Mouse (Mus musculus) stomach, embryonic 15.5 days (tissue): ENCODE measurements at regions not wholly inside any gene's neighbourhood (a gene's known extent, or its start where the extent isn't known, plus 50 kb on each side); places are given as distances from the start of the nearest gene placed in this dataset.

Experiments
- ATAC-seq: fragments of 200-750 bp; cut with Nextera tagmentation; 2 replicates; pipeline ENCODE4 v1.8.0; 2017; ENCODE audit warnings: low read depth, moderate number of reproducible peaks, moderate TSS enrichment; ENCODE audit not compliant: insufficient read depth, low FRiP score
- H3K27ac ChIP-seq: fragments of 300-500 bp; sonication (generic); 2 replicates; pipeline ENCODE4 v1.5.1; 2015; ENCODE audit warnings: mild to moderate bottlenecking, inconsistent platforms
- H3K27me3 ChIP-seq: fragments of 300-500 bp; sonication (generic); replicated peaks from 2 replicates; pipeline ENCODE4 v1.6.1; 2015; ENCODE audit warnings: inconsistent platforms
- H3K36me3 ChIP-seq: fragments of 300-500 bp; sonication (generic); 2 replicates; pipeline ENCODE4 v1.6.1; 2015; ENCODE audit warnings: inconsistent platforms
- H3K4me1 ChIP-seq: fragments of 300-500 bp; sonication (generic); 2 replicates; pipeline ENCODE4 v1.6.1; 2015; ENCODE audit warnings: inconsistent platforms
- H3K4me2 ChIP-seq: fragments of 300-500 bp; sonication (generic); 2 replicates; pipeline ENCODE4 v1.6.1; 2015; ENCODE audit warnings: mild to moderate bottlenecking, inconsistent platforms
- H3K4me3 ChIP-seq: fragments of 300-500 bp; sonication (generic); replicated peaks from 2 replicates; pipeline ENCODE4 v1.5.1; 2015; ENCODE audit warnings: inconsistent platforms
- H3K9ac ChIP-seq: fragments of 300-500 bp; sonication (generic); 2 replicates; pipeline ENCODE4 v1.6.1; 2015; ENCODE audit warnings: inconsistent platforms
- H3K9me3 ChIP-seq: fragments of 300-500 bp; sonication (generic); 2 replicates; pipeline ENCODE4 v1.6.1; 2016; ENCODE audit warnings: inconsistent platforms
- WGBS: fragments of 180-500 bp; shearing (Covaris S2); methylation state at CpG from one replicate; pipeline ENCODE4 v1.1.7; 2015; 5-methylcytosine and 5-hydroxymethylcytosine counted together

DNA sequence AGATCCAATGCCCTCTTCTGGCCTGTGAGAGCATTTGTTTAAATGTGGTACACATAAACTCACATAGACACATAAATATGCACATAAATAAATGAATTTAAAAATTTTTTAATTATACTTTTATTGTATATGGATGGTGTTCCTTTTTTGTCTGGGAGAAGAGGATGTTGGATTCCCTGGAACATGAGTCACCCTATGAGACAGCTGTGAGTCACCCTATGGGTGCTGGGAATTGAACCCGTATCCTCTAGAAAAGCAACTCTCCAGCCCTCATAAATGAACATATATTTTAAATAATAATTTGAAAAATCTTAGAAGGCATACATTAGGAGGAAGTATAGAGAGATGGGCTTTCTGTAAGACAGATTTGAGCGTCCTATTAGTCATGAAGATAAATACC, 76.1 kb upstream of the Dynlt3 start:
- Histone ChIP-seq H3K4me1 (no peaks in the 10 kb centered on the region), H3K9ac (no peak overlapping the region), H3K4me2 (no peak overlapping the region), H3K4me3 (no peak overlapping the region), H3K36me3 (no peaks in the 10 kb centered on the region), H3K27me3 (no peaks in the 10 kb centered on the region), H3K27ac (no peak overlapping the region), H3K9me3 (no peaks in the 10 kb centered on the region)
- ATAC-seq, result no peak
- WGBS, result 87% methylated on average over 2 of the region's 2 CpGs

DNA sequence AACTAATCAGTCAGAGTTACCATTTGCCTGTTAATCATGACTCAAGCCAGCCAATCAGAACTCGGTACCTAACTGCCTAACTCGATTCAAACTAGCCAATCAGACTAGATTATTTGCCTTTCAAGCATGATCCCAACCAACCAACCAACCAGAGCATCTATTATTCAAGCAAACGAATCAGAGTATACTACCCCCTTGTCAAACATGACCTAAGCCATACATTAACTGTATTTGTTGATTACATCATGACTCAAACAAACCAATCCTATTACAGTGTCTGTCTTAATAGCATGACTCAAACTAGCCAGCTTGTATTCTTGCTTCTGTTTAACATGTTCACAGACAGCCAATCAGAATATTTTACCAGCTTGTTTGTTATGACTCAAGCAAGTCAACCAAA, 79.7 kb upstream of the Dynlt3 start:
- WGBS, result 75% methylated on average over 3 of the region's 3 CpGs
- Histone ChIP-seq H3K4me1 (no peaks in the 10 kb centered on the region), H3K9ac (no peak overlapping the region), H3K36me3 (no peaks in the 10 kb centered on the region), H3K9me3 (no peaks in the 10 kb centered on the region), H3K27me3 (no peaks in the 10 kb centered on the region), H3K27ac (no peak overlapping the region), H3K4me2 (no peak overlapping the region), H3K4me3 (no peak overlapping the region)
- no peak for ATAC-seq

DNA sequence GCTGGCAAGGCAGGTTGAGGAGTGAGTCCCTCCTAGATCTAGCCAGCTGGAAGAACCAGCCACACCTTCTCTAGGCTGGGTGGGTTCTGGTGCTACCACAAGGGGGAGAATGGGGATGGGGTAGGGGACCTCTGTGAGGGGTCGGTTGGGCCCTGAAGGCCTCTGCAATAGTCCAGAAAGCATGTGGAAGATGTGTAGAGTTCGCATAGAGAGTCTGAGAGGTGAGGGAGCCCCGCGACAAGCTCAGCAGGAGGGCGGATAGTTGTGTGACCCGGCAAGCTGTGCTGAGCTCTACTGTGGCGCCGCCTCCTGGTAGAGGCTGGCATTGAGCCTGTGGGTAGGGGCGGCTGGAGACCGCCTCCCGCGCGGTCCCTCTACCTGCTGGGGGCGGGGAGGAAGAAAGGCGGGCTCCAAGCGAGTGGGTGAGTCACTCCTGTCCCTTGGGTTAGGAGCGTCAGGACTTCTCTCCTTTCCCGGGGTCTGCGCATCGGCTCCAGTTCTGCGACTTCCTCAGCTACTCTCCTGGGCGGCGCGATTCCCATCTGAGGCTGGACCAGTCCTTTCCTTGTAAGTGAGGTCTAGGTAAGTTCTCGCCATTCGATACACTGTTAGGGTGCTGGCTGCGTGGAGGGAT, 84.6 kb upstream of the Dynlt3 start:
- no peak overlapping the region for H3K9ac ChIP-seq
- 24% methylated on average over 27 of the region's 27 CpGs for WGBS

DNA sequence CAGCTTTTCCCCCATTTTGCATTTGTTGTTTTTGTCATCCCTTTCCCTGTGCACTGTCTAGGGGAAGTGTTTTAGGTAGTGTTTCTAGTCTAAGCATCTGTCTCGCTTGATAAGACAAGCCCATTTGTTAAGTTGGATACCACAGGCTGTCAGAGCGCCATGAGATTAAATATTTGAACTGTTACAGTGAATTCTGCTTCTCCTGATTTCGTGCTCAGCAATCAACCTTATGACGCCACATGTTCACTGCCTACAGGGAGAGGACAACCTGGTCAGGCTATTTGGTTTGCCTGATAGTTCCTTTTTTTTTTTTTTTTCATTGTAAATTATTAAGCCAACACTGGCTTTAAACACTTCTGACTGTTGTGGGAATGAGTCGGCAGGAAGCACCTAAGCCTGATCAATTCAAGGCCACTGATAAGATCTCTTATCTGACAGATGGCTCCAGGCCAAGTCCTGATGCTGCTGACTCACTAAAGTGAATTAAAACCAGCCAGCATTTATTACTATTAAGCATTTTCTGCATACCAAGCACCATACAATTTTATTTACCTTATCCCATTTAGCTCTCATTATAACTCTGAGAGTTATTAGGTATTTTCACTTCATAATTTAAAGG, 90.3 kb upstream of the Dynlt3 start:
- Histone ChIP-seq H3K27ac (no peak overlapping the region), H3K27me3 (no peaks in the 10 kb centered on the region), H3K4me3 (no peak overlapping the region), H3K4me1 (no peaks in the 10 kb centered on the region), H3K36me3 (no peaks in the 10 kb centered on the region), H3K9me3 (no peaks in the 10 kb centered on the region), H3K9ac (no peak overlapping the region), H3K4me2 (no peak overlapping the region)
- 44% methylated on average over 5 of the region's 5 CpGs for WGBS
- peak; percentile 78; the same call in 1 of the 2 replicates for ATAC-seq

More for the DNA sequence above, 84.6 kb upstream of the Dynlt3 start:
- Histone ChIP-seq H3K27me3 (no peaks in the 10 kb centered on the region), H3K4me1 (no peaks in the 10 kb centered on the region), H3K4me2 (peak overlapping the region; percentile 52), H3K9me3 (no peaks in the 10 kb centered on the region), H3K27ac (no peak overlapping the region), H3K4me3 (peak overlapping the region; percentile 35), H3K36me3 (no peaks in the 10 kb centered on the region)
- peak; percentile 84 for ATAC-seq

DNA sequence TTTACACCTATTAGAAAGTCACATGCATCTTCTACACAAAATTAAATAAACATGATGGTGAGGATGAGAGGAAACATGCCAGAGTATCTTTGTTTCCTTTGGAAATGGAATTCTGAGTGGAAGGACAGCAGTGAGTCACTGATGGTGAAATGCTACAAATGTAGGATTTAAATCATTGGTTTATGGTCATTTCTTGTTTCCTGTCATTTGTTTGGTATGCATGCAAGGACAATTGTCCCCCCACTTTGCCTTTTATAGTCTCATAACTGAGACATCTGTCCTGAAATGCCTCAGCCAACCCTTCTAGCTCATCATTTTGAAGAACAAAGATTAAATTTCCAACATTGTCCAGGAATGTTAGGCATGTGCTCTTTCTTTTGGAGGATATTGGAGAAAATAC, 77.2 kb upstream of the Hypm start:
- no peaks in the 10 kb centered on the region for H3K9me3 ChIP-seq
- no peaks in the 10 kb centered on the region for H3K4me1 ChIP-seq
- H3K36me3 ChIP-seq, result no peaks in the 10 kb centered on the region
- no peak for ATAC-seq
- H3K27ac ChIP-seq, result no peak overlapping the region
- no peak overlapping the region for H3K4me2 ChIP-seq
- no peak overlapping the region for H3K9ac ChIP-seq
- no peak overlapping the region for H3K4me3 ChIP-seq
- H3K27me3 ChIP-seq, result no peaks in the 10 kb centered on the region

DNA sequence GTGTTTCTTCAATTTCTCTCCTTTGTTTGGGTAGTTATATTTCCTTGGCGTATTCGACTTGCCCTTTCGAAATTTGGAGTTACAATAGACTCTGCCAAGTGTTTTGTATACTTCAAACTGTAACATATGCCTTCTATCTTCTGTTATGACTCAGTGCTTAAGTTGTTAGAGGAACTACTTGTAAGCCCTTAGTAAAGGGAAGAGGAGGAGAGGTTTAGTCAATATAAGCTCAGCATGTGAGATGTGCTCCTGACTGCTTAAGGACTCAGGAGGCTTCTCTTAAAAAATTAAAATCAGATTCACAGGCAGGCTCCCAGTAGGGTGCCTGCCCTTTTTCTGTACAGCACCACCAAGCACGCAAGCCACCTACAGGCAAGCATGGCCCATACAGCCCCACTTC, 69.2 kb upstream of the Hypm start:
- no peak for ATAC-seq
- Histone ChIP-seq H3K4me2 (no peak overlapping the region), H3K4me3 (no peak overlapping the region), H3K4me1 (no peaks in the 10 kb centered on the region), H3K27me3 (no peaks in the 10 kb centered on the region), H3K9me3 (no peaks in the 10 kb centered on the region), H3K9ac (no peak overlapping the region), H3K27ac (no peak overlapping the region), H3K36me3 (no peaks in the 10 kb centered on the region)
- WGBS, result 63% methylated on average over 4 of the region's 4 CpGs

DNA sequence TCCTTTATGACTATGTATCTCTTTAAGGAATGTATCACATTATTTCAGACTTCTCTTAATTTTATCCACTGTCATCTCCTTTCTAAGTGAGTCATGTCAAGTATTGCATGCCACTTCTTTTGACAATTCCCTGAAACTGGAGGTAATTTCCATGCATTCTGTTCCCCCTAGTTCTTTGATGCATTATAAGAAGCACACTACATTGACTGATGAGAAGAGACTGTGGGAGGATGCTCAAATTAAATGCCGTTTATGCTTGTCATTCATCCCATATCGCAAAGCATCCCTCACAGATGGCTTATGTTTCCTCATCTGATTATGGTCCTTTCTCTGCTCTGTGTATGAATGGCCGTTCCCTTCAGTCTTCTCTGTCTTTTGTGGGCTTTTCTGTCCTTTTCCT, 57.2 kb upstream of the Hypm start:
- Histone ChIP-seq H3K36me3 (no peaks in the 10 kb centered on the region), H3K27ac (no peak overlapping the region), H3K9ac (no peak overlapping the region), H3K9me3 (no peaks in the 10 kb centered on the region), H3K4me2 (no peak overlapping the region), H3K4me3 (no peak overlapping the region), H3K27me3 (no peaks in the 10 kb centered on the region), H3K4me1 (no peaks in the 10 kb centered on the region)
- 79% methylated on average over 3 of the region's 3 CpGs for WGBS
- no peak for ATAC-seq
